Mouse (Mus musculus) thymus, postnatal 0 days (tissue): Measurements from ENCODE around the gene Gm20388. TPM values are rescaled to one million over a fixed set of nuclear protein-coding genes. Genes with fewer than 3 reads are reported as not detected.

Experiments
- DNase-seq: peaks from one replicate; pipeline ENCODE4 v3.0.0-alpha.2; 2015; ENCODE audit warnings: low spot score
- polyA plus RNA-seq: library from polyadenylated mRNA; unstranded; fragments of >200 nt; fragmentation: Nextera tagmentation; extraction: Ambion mirVana; gene quantifications from 2 replicates; pipeline ENCODE4 v1.2.1, GENCODE M21; 2015

Gene Gm20388
- polyA plus RNA-seq, 1 experiment from 2014 or later, result not detected

- no peak for DNase-seq
Observed at GRCm38 (mm10) chr8:122228792-122229575, 2318.3 kb downstream of the Gm20388 start.

- DNase-seq, result no peak
Observed at GRCm38 (mm10) chr8:122229819-122230711, 2319.4 kb downstream of the Gm20388 start.

GRCm38 (mm10) chr8:122230712-122231337 is 2320.2 kb downstream of the Gm20388 start:
- peak; percentile 56 for DNase-seq

GRCm38 (mm10) chr8:122234055-122234454 is 2323.4 kb downstream of the Gm20388 start:
- DNase-seq, result no peak

- no peak for DNase-seq
Observed at GRCm38 (mm10) chr8:122236521-122236920, 2325.9 kb downstream of the Gm20388 start.

- no peak for DNase-seq
Observed at GRCm38 (mm10) chr8:122238225-122238624, 2327.6 kb downstream of the Gm20388 start.

- DNase-seq, result no peak
Observed at GRCm38 (mm10) chr8:122238731-122239130, 2328.1 kb downstream of the Gm20388 start.

GRCm38 (mm10) chr8:122240241-122241026 is 2329.8 kb downstream of the Gm20388 start:
- DNase-seq, result no peak

- no peak for DNase-seq
Observed at GRCm38 (mm10) chr8:122243310-122243709, 2332.7 kb downstream of the Gm20388 start.

GRCm38 (mm10) chr8:122245161-122245560 is 2334.5 kb downstream of the Gm20388 start:
- DNase-seq, result no peak

GRCm38 (mm10) chr8:122246257-122247211 is 2335.9 kb downstream of the Gm20388 start:
- DNase-seq, result no peak

GRCm38 (mm10) chr8:122251739-122252138 is 2341.1 kb downstream of the Gm20388 start:
- DNase-seq, result no peak

GRCm38 (mm10) chr8:122252366-122252765 is 2341.7 kb downstream of the Gm20388 start:
- no peak for DNase-seq

GRCm38 (mm10) chr8:122259351-122259750 is 2348.7 kb downstream of the Gm20388 start:
- peak; percentile 71 for DNase-seq

- no peak for DNase-seq
Observed at GRCm38 (mm10) chr8:122260755-122261154, 2350.1 kb downstream of the Gm20388 start.

- no peak for DNase-seq
Observed at GRCm38 (mm10) chr8:122262835-122263234, 2352.2 kb downstream of the Gm20388 start.

GRCm38 (mm10) chr8:122264243-122264642 is 2353.6 kb downstream of the Gm20388 start:
- DNase-seq, result no peak

GRCm38 (mm10) chr8:122265522-122265921 is 2354.9 kb downstream of the Gm20388 start:
- DNase-seq, result no peak

- DNase-seq, result no peak
Observed at GRCm38 (mm10) chr8:122266867-122267266, 2356.2 kb downstream of the Gm20388 start.

GRCm38 (mm10) chr8:122268861-122269260 is 2358.2 kb downstream of the Gm20388 start:
- DNase-seq, result no peak
